Mouse (Mus musculus): ENCODE results near the gene Cpne6. TPM values are rescaled to one million over a fixed set of nuclear protein-coding genes. Genes with fewer than 3 reads are reported as not detected.

The Cpne6 gene
- polyA plus RNA-seq, 1 experiment = 195 TPM

DNA sequence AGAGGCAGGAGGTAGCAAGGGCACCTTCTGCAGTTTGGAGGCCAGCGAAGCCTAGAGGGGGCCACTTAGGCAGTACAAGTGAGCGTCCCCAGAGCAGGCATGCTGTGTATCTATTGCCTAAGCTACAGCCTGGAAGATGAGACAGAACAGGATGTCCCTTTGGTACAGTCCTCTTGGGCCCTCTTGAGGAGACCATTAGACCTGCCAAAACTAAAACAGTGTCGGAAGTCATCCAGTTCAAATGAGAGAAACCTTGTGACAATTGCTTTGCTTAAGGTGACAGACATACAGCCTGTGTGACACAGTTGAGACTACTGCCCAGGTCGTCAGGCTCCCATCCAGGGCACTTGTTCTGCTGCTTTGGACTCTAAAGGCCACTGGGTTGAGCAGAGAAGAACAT lies 9.4 kb downstream of the Cpne6 start:
- Histone ChIP-seq H3K27ac (ENCODE audit: insufficient read depth, low read length) (no peak overlapping the region), H3K4me3 (ENCODE audit: insufficient read depth, low read length) (no peak overlapping the region)

DNA sequence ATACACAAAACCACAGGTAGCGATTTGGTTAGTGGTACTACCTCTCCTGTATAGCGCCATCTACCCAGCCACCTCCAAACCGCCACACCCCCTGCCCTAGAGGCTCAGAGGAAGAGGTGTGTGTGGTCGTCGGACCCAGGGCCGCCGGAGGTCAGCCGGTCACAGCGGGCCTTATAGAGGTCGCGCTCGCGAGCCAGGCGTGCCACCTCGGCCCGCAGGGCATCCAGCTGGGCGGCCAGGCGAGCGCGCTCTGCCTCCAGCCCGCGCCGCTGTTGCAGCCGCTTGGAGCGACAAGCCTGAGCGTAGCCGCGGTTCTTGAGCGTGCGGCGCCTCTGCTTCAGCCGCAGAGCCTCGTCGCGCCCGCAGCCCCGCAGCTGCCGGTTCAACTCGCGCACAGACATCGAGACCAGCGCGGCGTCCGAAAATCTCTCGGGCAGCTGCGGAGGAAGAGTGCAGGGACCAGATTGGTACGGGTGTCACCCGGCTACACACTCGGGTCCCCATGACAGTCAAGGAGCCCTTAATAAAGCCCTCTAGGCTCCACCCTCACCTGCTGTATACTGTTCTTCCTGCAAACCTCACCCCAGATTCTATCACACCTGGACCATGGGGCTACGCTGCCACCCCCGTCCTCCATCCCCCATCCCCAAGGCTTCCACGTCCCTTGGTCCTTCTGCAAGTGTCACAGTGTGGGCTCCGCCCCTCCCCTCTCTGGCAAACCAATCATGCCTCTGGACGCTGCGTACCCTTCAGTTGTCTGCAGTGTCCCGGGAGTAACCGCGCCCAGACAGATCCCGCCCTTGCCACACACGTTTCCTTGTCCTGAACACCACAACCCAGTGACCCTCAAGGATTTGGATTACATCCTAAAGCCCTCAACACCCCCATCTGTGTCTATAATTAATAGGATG lies 10.5 kb downstream of the Cpne6 start:
- 0 out of 2 replicates have a peak, but pooled peaks have one; percentile 5 for TF ChIP-seq CTCF (IDR thresholded peaks at IDR 0.05; ENCODE audit: extremely low read depth, insufficient read depth, low read length)
- no peak for TF ChIP-seq POLR2A (IDR thresholded peaks at IDR 0.05; ENCODE audit: extremely low read depth, insufficient read depth, low read length)
- Histone ChIP-seq H3K4me1 (ENCODE audit: control insufficient read depth, insufficient read depth, low read length) (peaks cover 8% of the 10 kb centered on the region), H3K27ac (ENCODE audit: insufficient read depth, low read length) (no peak overlapping the region), H3K4me3 (ENCODE audit: insufficient read depth, low read length) (peak overlapping the region; percentile 22)

More for the DNA sequence above, 9.4 kb downstream of the Cpne6 start:
- peaks cover 8% of the 10 kb centered on the region for H3K4me1 ChIP-seq (ENCODE audit: control insufficient read depth, insufficient read depth, low read length)
- no peak for TF ChIP-seq CTCF (IDR thresholded peaks at IDR 0.05; ENCODE audit: extremely low read depth, insufficient read depth, low read length)
- no peak for TF ChIP-seq POLR2A (IDR thresholded peaks at IDR 0.05; ENCODE audit: extremely low read depth, insufficient read depth, low read length)

DNA sequence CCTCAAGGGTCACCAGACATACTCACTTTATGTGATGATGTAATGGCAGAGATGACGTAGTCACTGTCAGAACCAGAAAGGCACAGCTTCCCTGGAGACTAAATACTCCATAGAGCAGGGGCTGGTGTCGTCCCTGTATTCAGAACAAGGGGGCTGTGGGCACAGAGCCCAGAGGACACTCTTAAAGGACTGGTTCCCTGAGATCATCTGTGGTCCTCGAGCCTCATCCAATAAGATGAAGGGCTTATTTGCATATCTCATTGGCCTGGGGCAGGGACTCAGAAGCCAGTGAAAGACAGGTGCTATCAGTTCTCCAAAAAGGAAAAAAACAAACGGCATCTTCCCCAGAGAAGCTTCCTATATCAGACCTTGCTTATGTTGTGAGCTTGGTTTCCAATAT lies 13.8 kb downstream of the Cpne6 start:
- TF ChIP-seq CTCF (IDR thresholded peaks at IDR 0.05; ENCODE audit: extremely low read depth, insufficient read depth, low read length) = no peak
- TF ChIP-seq POLR2A (IDR thresholded peaks at IDR 0.05; ENCODE audit: extremely low read depth, insufficient read depth, low read length) = no peak
- H3K4me1 ChIP-seq (ENCODE audit: control insufficient read depth, insufficient read depth, low read length) = peaks cover 7% of the 10 kb centered on the region
- H3K27ac ChIP-seq (ENCODE audit: insufficient read depth, low read length) = no peak overlapping the region
- H3K4me3 ChIP-seq (ENCODE audit: insufficient read depth, low read length) = no peak overlapping the region

DNA sequence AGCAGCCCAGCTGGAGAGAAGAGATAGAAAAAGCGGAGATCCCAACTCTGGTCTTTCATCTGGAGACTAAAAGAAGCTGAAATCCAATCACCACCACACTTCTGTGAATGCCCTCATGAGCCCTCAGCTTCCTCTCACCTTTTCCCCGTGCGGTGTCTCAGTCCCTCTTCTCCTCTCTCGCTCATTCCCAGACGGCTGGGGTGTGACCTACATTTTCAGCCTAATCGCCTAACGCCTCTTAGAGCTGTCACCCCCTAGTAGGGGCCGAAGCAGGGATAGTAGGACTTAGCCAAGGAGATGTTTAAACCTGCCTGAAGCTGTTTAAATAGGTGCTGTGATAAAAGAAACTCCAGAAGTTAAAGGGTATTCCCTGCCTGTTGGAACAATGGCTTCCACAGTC lies 14.5 kb downstream of the Cpne6 start, which contains the start of gene Nrl:
TSS of gene Nrl (minus strand) at position 197 of the 400 bp plus-strand sequence.
- TF ChIP-seq CTCF (IDR thresholded peaks at IDR 0.05; ENCODE audit: extremely low read depth, insufficient read depth, low read length) (no peak), POLR2A (IDR thresholded peaks at IDR 0.05; ENCODE audit: extremely low read depth, insufficient read depth, low read length) (no peak)
- Histone ChIP-seq H3K4me1 (ENCODE audit: control insufficient read depth, insufficient read depth, low read length) (peaks cover 2% of the 10 kb centered on the region), H3K27ac (ENCODE audit: insufficient read depth, low read length) (no peak within 1 kb of the TSS), H3K4me3 (ENCODE audit: insufficient read depth, low read length) (no peak within 1 kb of the TSS)

DNA sequence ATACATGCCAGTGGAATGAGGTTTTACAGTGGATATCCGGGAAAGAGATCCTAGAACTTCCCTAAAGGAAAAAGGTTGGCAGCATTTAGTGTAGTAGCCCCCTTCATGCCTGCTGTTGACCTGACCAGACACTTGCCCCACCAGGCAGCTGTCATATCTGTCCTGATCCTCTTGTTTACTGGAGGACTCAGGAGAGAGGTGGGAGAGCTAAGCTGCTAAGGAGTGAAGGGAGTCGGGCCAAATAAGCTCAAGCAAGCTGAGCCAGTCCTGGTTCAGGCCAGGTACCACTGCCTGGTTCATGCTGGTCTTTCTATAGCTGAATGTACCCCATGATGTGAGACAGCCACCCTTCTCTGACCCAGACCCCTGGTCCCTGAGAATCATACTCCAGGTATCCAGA lies 16.4 kb downstream of the Cpne6 start:
- Histone ChIP-seq H3K4me1 (ENCODE audit: control insufficient read depth, insufficient read depth, low read length) (no peaks in the 10 kb centered on the region), H3K27ac (ENCODE audit: insufficient read depth, low read length) (no peak overlapping the region), H3K4me3 (ENCODE audit: insufficient read depth, low read length) (no peak overlapping the region)
- TF ChIP-seq POLR2A (IDR thresholded peaks at IDR 0.05; ENCODE audit: extremely low read depth, insufficient read depth, low read length) (no peak), CTCF (IDR thresholded peaks at IDR 0.05; ENCODE audit: extremely low read depth, insufficient read depth, low read length) (no peak)

DNA sequence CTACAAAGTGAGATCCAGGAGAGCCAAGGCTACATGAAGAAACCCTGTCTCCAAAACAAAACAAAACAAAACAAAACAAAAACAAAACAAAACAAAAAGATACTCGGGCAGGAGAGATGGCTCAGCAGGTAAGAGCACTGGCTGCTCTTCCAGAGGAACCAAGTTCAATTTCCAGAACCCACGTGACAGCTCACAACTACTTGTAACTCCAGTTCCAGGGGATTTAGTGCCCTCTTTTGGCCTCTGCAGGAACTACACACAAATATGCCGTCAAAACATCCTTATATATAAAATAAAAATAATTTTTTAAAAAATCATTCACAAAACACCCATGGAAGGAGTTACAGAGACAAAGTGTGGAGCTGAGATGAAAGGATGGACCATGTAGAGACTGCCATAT lies 17.7 kb downstream of the Cpne6 start:
- Histone ChIP-seq H3K27ac (ENCODE audit: insufficient read depth, low read length) (no peak overlapping the region), H3K4me3 (ENCODE audit: insufficient read depth, low read length) (no peak overlapping the region), H3K4me1 (ENCODE audit: control insufficient read depth, insufficient read depth, low read length) (no peaks in the 10 kb centered on the region)
- TF ChIP-seq CTCF (IDR thresholded peaks at IDR 0.05; ENCODE audit: extremely low read depth, insufficient read depth, low read length) = peak; percentile 48
- no peak for TF ChIP-seq POLR2A (IDR thresholded peaks at IDR 0.05; ENCODE audit: extremely low read depth, insufficient read depth, low read length)

DNA sequence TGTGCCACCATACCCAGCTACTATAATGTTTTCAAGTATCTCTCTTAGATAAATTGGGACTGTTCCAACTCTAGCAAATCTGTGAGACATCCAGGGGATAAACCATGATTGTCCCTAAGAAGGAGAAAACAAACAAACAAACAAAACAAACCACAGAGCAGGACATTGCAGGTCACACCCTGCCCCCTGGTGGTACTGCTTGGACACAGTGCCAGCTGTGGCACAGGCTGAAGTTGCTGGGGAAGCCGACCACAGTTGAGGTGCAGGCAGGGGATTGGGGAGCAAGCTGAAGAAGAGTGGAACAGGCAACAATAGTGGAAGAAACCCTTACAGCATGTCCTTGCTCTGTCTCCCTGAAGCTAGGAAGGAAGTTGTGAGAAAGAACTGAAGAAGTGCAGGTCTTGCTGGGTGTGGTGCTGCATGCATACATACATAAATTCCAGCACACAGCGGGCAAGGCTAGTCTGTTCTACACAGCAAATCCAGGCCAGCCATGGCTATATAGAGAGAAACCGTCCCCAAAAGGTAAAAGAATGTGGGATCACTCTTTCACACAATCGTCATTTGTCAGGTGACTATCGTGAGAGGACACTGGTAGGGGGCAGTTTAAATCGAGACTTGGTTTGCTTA lies 26.0 kb downstream of the Cpne6 start:
- Histone ChIP-seq H3K4me1 (ENCODE audit: control insufficient read depth, insufficient read depth, low read length) (no peaks in the 10 kb centered on the region), H3K4me3 (ENCODE audit: insufficient read depth, low read length) (no peak overlapping the region), H3K27ac (ENCODE audit: insufficient read depth, low read length) (no peak overlapping the region)
- TF ChIP-seq CTCF (IDR thresholded peaks at IDR 0.05; ENCODE audit: extremely low read depth, insufficient read depth, low read length) (peak; percentile 72), POLR2A (IDR thresholded peaks at IDR 0.05; ENCODE audit: extremely low read depth, insufficient read depth, low read length) (no peak)

DNA sequence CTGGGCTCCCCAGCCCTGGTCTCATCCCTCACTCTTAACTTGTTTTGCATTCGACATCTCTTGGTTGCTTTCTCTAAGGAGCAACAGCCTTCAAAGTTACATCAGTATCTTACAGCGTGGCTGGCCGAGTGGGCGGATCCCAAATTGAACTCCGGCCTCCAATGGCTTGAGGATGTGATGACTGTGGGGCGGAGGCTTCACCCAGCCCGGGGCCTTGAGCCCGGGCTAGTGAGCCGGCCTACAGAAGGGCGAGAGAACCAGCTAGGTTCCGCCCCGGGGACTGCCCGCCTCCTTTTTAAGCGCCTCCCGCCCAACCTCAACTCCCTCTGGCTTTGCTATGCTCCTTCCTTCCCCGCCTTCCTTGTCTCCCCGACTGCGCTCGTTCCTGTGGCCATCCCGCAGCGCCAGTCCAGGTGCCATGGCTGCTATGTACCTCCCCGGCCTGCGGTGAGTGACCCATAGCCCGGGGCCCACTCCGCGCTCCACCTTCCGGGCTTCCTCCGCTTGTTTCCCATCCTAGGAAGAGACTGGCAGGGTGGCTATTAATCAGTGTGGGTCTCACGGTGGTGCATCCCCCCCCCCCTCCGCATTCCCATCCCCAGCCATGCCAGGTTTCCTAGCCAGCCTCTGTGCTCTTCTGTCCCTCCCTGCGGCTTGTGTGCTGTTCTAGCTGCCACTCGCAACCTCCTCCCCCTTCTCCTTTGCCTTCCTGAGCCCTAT lies 30.0 kb downstream of the Cpne6 start, which contains the start of gene Pck2:
TSS of gene Pck2 (plus strand) at position 200 of the 720 bp plus-strand sequence.
- Histone ChIP-seq H3K4me3 (ENCODE audit: insufficient read depth, low read length) (peak within 1 kb of the TSS; percentile 63), H3K27ac (ENCODE audit: insufficient read depth, low read length) (peak within 1 kb of the TSS; percentile 54), H3K4me1 (ENCODE audit: control insufficient read depth, insufficient read depth, low read length) (0 out of 2 replicates have a peak, but pooled peaks cover 3% of the 10 kb centered on the region)
- peak; percentile 52; the same call in 1 of the 2 replicates for TF ChIP-seq POLR2A (IDR thresholded peaks at IDR 0.05; ENCODE audit: extremely low read depth, insufficient read depth, low read length)
- TF ChIP-seq CTCF (IDR thresholded peaks at IDR 0.05; ENCODE audit: extremely low read depth, insufficient read depth, low read length) = no peak

DNA sequence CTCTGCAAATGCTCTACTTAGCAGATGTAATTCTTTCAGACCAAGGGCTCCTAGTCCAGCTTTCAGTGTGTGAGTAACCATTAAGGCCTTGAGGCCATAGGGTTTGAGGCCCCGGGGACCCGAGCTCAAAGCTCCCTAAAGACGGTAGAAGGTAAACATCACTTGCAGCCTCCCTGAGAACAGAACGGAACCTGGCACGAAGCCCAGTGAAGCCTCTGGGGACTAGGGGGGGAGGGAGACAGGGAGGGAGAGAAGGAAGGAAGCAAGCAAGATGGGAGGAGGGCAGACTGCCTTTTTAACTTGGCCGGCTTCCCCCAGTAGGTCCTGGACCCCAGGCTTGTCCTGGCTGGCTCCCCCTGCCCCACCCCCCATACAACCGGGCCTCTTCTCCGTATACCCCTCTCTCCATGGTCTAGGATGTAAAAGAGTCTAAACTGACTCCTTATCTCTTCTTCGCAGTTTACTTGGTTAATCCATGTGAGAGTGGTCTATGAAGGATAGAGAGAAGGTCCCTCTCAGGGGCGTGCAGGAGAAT lies 30.6 kb downstream of the Cpne6 start:
- 0 out of 2 replicates have a peak, but pooled peaks cover 3% of the 10 kb centered on the region for H3K4me1 ChIP-seq (ENCODE audit: control insufficient read depth, insufficient read depth, low read length)
- TF ChIP-seq POLR2A (IDR thresholded peaks at IDR 0.05; ENCODE audit: extremely low read depth, insufficient read depth, low read length) = peak; percentile 25; the same call in 1 of the 2 replicates
- no peak for TF ChIP-seq CTCF (IDR thresholded peaks at IDR 0.05; ENCODE audit: extremely low read depth, insufficient read depth, low read length)
- H3K4me3 ChIP-seq (ENCODE audit: insufficient read depth, low read length) = peak overlapping the region; percentile 63

More for the DNA sequence above, 30.6 kb downstream of the Cpne6 start:
- H3K27ac ChIP-seq (ENCODE audit: insufficient read depth, low read length) = peak overlapping the region; percentile 54
